Mouse (Mus musculus) natural killer cell, adult 2 months (primary cell): ENCODE data around the gene Trap1a.
"Not testable (repeated sequence)": the region's sequence is repeated elsewhere in the genome, so short reads cannot be mapped to it uniquely, and the experiment has no call there.

ENCODE experiments used
- DNase-seq, 2 experiments: peaks; one replicate each; pipeline ENCODE4 v3.0.0; 2022; ENCODE audit warnings: low spot score in 2 of 2

Trap1a gene

DNA sequence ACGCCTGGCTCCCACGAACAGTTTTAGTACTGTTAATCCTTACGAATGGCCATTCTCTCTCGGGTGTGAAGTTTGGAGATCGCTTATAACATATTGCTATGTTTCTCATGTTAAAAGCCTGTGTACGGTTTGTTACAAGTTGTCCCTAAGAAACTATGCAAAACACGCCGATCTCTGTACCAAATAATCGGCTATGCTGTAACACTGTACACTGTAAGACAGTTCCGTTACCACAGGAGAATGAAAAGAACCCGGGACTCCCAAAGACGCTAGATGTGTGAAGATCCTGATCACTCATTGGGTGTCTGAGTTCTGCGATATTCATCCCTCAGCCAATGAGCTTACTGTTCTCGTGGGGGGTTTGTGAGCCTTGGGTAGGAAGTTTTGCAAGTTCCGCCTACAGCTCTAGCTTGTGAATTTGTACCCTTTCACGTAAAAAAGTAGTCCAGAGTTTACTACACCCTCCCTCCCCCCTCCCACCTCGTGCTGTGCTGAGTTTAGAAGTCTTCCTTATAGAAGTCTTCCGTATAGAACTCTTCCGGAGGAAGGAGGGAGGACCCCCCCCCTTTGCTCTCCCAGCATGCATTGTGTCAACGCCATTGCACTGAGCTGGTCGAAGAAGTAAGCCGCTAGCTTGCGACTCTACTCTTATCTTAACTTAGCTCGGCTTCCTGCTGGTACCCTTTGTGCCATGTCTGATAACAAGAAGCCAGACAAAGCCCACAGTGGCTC, at the start of gene Trap1a:
TSS of gene Trap1a (plus strand) at position 421 of the 732 bp plus-strand sequence.
- DNase-seq = no peak

DNA sequence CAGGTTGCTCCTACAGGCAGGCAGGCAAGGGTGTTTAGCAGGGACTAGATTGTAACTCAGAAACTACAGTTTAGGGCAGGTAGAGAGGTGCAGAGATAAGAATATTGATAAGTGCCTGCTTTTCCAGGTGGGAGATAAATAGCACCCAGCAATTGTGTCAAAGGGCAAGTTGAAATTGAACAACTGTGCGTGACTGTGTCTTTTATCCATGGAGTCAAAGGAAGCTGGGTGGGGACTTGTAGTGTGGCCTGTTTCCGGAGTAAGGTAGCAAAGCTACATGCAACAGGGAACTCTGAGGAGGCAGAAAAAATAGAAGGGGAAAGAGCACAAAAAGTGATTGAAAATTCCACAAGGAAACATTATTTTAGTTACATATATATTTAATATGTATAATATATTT, 40.4 kb upstream of the Trap1a start:
- DNase-seq = no peak

DNA sequence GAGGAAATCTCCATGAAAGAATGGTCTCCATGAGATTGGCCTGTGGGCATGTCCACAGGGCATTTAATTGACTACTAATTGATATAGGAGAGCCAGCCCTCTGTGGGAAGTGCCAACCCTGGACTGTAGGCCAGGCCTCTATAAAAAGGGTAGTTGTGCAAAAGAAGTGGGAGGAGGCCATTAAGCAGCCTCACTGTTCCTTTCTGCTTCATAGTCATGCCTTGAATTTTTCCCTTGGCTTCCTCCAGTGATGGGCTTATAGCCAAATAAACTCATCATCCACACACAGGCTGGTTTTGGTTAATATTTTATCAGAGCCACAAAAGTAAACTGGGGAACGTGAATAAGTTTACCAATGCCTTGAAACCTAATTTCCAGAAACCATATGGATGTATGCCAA, 38.2 kb upstream of the Trap1a start:
- no peak for DNase-seq

DNA sequence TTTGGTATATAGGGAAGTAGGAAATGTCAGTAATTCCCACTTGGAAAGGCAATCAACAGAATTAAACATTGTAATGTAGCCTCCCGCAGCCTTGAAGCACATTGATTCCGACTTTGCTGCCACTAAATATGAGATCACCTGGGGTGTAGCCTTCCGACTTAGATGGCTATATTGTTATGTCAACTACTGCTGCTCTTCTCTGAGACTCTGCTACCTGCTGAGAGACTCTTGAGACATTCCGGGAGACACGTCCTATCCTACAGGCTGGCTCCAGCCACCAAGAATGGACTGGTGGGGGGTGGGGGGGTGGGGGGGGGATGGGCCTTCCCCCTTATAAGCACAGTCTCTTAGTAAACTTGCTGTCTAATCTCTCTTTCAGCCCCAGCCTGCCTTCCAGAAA, 16.1 kb upstream of the Trap1a start:
- DNase-seq = not testable (repeated sequence)

DNA sequence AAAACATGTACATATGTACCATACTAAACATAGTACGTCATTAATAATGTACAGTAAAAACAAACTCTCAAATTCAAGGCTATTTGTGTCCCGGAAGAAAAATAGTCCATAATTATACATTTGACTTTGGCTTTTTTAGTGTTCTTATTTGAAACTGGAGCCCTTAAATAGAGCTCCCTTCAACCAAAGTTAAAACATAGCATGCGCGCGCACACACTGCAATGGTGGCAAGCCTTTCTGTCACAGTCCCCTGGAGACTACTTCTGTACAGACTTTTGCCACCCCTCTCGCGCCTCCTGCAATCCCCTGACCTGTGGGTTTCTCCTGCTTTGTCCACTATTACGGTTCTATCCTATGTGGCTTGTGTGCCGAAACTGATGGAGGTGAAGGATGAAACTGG, 900 bp upstream of the Trap1a start:
- no peak for DNase-seq

DNA sequence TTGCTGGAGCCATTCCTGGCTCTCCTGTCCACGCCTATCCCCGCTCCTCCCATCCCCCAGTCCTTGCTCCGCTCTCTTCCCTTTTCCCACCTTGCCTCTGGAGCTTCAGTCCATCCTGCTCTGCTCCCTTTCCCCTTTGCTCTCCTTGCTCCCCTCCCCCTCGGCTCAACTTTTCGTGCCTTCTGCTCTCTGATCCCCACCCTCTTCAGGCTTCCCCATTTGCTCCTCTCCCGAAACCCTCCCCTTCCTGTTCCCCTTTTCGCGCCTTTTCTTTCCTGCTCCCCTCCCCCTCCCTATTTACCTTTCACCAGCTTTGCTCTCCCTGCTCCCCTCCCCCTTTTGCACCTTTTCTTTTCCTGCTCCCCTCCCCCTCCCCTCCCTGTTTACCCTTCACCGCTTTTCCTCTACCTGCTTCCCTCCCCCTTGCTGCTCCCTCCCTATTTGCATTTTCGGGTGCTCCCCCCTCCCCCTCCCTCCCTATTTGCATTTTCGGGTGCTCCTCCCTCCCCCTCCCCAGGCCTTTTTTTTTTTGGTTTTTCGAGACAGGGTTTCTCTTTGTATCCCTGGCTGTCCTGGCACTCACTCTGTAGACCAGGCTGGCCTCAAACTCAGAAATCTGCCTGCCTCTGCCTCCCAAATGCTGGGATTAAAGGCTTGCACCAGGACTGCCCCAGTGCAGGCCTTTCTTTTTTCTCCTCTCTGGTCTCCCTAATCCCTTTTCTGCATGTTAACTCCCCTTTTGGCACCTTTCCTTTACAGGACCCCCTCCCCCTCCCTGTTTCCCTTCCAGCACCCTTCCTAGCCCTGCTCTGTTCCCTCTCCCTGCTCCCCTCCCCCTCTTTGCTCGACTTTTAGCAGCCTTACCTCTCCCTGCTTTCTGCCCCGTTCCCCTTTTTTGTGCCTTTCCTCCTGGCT, 1.3 kb downstream of the Trap1a start:
- DNase-seq = no peak

DNA sequence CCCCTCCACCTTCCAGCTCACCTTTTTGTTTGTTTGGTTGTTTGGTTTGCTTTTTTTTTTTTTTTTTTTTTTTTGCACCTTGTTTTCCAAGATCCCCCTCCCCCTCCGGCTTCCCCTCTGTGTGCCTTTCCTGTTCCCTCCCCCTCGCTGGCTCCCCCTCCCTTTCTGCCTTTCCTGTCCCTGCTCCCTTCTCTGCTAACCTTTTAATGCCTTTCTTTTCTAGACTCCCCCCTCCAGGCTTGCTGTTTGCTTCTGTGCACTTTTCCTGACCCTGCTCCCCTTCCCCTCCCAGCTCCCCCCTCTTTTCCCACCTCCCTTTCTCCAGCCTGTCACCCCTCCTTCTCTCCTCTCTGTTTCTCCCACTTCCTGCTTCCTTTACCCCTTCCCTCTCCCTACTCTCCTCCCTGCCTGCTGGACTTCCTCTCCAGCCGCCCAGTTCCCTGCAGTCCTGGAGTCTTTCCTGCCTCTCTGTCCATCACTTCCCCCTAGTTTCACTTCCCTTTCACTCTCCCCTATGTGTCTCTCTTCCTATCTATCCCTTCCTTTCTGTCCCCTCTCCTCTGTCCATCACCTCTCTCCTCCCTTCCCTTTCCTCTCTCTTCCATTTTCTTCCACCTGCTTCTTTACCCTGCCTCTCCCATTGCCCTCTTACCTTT, 2.1 kb downstream of the Trap1a start:
- no peak for DNase-seq

DNA sequence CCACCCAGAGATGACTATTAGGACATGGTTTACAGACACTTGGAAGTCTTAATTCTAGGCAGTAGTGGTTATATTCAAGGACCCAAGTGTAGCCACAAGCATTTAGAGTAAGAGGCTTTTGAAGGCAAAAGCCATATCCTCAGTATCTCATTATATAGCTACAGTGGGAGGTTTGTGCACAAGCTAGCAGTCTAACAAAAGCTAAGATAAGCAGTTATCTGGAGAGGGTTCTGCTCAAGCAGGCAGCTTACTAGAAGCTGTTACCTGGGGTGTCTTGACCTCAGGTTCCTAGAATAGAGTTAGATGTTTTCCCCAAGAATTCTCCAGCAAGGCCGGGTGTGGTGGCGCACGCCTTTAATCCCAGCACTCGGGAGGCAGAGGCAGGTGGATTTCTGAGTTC, 6.1 kb downstream of the Trap1a start:
- no peak for DNase-seq

DNA sequence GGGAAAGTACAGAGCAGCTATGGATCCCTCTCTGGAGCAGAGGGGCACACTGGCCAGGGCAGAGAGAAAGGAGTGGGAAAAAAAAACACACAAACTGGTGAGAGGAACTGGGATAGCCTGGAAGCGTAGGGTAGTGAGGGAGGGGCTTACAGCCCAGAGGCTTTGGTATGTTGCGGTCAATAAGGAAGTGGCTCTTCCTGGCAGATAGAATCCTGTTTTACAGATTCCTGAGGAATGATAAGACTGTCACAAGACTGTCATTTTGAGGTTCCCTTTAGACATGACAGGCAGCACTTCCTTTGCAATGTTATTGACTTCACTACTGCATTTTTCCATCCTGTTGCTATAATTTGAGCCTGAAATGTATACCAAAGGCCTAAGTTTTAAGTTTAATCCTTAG, 7.7 kb downstream of the Trap1a start:
- DNase-seq = no peak

DNA sequence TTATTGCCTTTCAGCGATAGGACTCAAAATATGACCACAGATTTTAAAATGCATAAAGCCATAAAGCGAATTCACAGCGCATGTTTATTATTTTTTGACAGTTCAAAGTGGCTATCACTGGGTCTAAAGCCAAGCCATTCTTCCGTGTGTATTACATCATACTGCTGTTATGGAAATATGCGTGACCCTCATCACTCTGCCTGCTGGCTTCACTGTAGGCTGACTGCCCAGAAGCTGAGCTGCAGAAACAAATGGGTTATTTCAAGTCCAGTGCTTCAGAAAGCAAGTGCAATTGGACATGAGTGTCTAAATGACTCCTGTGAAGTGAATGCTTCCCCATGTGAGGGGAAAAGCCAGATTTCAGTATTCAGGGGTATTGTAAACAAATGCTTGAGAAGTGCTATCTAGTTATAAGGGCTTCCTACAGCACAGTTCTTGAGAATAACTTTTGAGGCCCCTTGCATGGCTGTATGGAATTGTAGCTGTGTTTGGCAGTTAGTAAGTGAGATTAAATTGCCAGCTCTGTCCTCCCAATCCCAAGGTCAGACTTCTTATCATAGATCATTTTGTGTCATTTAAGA, 18.8 kb downstream of the Trap1a start:
- DNase-seq = no peak

DNA sequence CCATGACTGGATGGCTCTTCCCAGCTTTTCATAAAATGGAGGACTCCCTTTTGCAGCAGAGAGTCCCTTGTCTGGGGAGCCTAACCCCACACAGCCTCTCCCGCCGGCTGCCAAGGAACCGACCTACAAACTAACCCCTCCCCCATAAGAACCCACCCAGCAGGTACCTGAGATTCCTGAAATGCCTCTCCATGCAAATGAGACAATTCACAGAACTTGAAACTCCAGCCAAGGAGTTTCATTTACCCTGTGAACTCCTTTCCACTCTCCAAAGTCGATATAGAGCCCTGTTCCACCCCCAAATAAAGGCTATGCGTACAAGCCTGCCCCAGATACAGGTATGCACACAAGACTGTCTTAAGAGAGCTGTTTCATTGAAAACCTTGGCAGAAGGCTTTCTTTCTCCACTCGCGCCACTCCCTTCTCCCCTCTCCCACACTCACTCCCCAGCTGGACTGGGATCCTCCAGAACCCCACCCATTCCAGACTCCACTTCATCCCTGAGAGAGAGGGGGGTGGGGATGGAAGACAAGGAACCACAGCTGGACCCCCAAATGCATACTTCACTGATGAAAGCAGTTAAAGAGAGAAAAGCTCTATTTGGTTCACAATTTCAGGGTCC, 24.3 kb downstream of the Trap1a start:
- no peak for DNase-seq

DNA sequence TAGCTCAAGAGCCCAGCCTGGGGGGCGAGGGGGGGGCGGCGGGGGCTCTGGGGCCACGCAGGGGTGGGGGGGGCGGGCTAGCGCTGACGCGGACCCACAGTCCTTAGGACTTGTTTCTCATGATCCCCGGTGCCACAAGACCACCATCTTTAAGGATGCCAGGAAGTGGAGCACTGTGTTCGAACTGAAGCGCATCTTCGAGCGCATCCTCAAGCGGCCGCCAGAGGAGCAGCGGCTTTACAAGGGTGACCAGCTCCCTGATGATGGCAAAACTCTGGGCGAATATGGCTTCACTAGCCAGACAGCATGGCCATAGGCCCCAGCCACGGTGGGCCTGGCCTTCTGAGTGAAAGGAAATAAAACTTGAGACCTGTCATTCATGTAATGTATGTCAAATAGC, 24.9 kb downstream of the Trap1a start:
- no peak for DNase-seq

DNA sequence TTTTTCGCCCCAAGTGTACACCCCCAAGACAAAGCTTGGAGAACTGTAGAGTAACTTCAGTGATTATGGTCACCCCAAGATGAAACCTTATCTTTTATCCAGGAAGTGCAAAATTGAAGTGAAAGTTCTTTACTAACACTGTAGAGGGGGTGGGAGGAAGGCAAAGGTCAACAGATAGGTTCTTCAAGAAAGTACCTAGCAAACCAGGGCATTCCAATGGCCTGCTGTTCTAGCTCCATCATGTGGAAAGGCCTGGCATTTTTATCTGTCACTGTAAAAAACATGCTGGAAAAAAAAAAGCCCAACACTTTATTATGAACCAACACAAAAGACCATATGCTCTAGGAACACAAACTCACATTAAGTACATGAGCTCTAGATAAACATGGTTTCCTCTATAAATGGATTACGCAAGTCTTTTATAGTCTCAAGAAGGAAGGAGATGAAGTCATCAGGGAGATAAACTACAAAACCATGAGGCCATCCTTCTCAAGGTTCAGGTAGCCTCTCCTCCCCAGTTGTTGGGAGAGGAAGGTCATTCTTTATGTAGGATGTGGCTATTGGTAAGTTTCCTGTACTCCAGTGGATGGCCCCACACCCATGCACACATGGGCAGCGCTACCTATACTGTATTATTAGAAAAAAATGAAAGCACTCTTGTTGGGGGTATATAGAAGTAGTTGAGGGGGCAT, 33.5 kb downstream of the Trap1a start:
- DNase-seq = no peak

DNA sequence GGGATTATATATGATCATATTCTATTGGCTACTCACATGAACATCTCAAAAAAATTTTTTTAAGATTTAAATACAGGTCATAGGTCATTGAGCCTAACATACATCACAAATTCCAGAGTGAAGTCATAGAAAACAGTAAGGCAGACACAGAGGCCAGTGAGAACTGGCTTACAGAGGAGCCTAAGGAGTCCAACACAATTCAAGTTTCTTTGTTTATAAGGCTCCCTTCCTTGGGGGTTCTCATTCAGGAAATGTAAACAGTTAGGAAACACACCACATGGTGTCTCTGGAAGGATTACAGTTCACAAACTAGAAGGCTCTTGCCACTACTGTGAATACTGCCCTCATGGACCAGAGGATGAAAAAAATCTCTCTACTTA, 34.0 kb downstream of the Trap1a start:
- DNase-seq = no peak

DNA sequence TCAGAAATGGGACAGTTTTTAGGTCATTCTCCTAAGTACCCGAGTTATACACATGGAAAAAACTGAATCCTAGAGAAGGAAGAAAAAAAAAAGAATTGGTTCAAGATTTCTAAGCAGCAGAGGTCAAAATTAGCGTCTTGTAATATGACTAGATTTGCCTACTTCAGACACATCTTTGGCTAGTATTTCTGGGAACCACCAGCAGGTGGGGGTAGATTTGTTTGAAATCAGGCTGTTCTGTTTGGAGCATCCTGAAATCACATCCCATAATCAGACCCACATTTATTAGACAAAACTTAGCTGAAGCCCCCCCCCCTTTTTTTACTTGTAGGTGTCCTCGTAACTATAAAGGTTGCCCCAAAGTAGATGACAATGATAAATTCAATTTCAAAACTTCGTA, 35.6 kb downstream of the Trap1a start:
- DNase-seq = no peak

DNA sequence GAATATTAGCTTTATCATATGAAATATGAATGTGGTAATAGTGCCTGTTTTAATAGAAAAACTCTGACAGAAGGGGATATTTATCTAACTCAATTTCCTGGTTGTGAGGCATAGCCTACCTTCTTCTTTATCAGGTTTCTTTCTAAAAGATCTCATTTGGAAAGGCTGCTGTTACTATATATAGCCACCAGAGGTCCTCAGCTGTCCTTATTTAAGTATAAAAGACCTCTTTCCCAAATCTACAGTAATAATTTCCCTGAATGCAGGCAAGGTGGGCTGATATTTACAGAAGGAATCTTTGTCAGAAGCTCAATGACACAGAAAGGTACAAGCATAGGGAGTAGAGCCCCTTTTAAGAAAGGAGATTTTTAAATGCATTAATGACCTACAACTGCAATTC, 39.2 kb downstream of the Trap1a start:
- no peak for DNase-seq
